In genomic region chr2:157016529-157017270, GRCm38 (mm10) we compare ENCODE assay signal across 12 mouse cellular contexts. TPM values are rescaled to one million over a fixed set of nuclear protein-coding genes. Genes with fewer than 3 reads are reported as not detected.
DNase-seq lines count a peak whose midpoint lies in the region; ATAC-seq and TF ChIP-seq lines count a peak whose summit lies in the region.
"Had no signal": no experiment of that assay in that cellular context is flagged by ENCODE, and none has a peak within 500 bp of the region (broad histone marks: within the 10 kb centered on the region; RNA-seq: fewer than 3 reads in every experiment).

No protein-coding gene starts in this region.

- no peak overlapping the region for H3K4me2 ChIP-seq in hindbrain, postnatal 0 days (ENCODE audit: low read depth, low read length)
- no peak overlapping the region for H3K4me2 ChIP-seq in hindbrain, embryonic 16.5 days (ENCODE audit: low read length)
- H3K4me2 ChIP-seq in heart, embryonic 16.5 days (ENCODE audit: low read depth, low read length): no peak overlapping the region
- no peak overlapping the region for H3K4me2 ChIP-seq in stomach, postnatal 0 days (replicated peaks; ENCODE audit: low read depth)
- H3K4me2 ChIP-seq: neural tube, embryonic 13.5 days had no signal

- ATAC-seq in hindbrain, postnatal 0 days: 0 out of 2 replicates have a peak, but pooled peaks have one; percentile 12
- ATAC-seq in hindbrain, embryonic 16.5 days: no peak
- ATAC-seq in heart, embryonic 16.5 days (replicated peaks; ENCODE audit: extremely low read depth, insufficient read depth, low FRiP score): peak; percentile 33; the same call in 1 of the 2 replicates
- no peak for ATAC-seq in stomach, postnatal 0 days (ENCODE audit: low FRiP score, low TSS enrichment)

- peak; percentile 30; the same call in 1 of the 2 replicates for TF ChIP-seq CTCF in hindbrain, postnatal 0 days (IDR thresholded peaks at IDR 0.05; ENCODE audit: low read depth)
- TF ChIP-seq CTCF in stomach, postnatal 0 days (IDR thresholded peaks at IDR 0.05; ENCODE audit: low read depth): peak; percentile 39

- no peak overlapping the region for H3K27ac ChIP-seq in hindbrain, postnatal 0 days
- H3K27ac ChIP-seq in hindbrain, embryonic 16.5 days (ENCODE audit: low read depth, low read length): no peak overlapping the region; the same call in 1 of the 2 replicates
- H3K27ac ChIP-seq in heart, embryonic 16.5 days (ENCODE audit: low read length): no peak overlapping the region
- H3K27ac ChIP-seq in stomach, postnatal 0 days (replicated peaks): no peak overlapping the region
- H3K27ac ChIP-seq in embryonic facial prominence, embryonic 10.5 days (replicated peaks): no peak overlapping the region
- H3K27ac ChIP-seq: neural tube, embryonic 13.5 days had no signal

- no peaks in the 10 kb centered on the region for H3K27me3 ChIP-seq in hindbrain, postnatal 0 days (ENCODE audit: insufficient read depth, low read length)
- H3K27me3 ChIP-seq in hindbrain, embryonic 16.5 days (replicated peaks; ENCODE audit: control insufficient read depth, insufficient read depth, low read length): no peaks in the 10 kb centered on the region
- no peaks in the 10 kb centered on the region for H3K27me3 ChIP-seq in heart, embryonic 16.5 days (ENCODE audit: control insufficient read depth, insufficient read depth, low read length)
- no peaks in the 10 kb centered on the region for H3K27me3 ChIP-seq in stomach, postnatal 0 days (ENCODE audit: control insufficient read depth, insufficient read depth, low read length)
- H3K27me3 ChIP-seq in embryonic facial prominence, embryonic 10.5 days (replicated peaks; ENCODE audit: low read depth, poor library complexity, severe bottlenecking): no peaks in the 10 kb centered on the region
- H3K27me3 ChIP-seq: neural tube, embryonic 13.5 days had no signal

- H3K4me1 ChIP-seq in hindbrain, postnatal 0 days (ENCODE audit: insufficient read depth, low read length): no peaks in the 10 kb centered on the region
- H3K4me1 ChIP-seq in hindbrain, embryonic 16.5 days (ENCODE audit: control insufficient read depth, insufficient read depth, low read depth, low read length): no peaks in the 10 kb centered on the region
- peaks cover 4% of the 10 kb centered on the region; the same call in 1 of the 2 replicates for H3K4me1 ChIP-seq in heart, embryonic 16.5 days (ENCODE audit: control insufficient read depth, insufficient read depth, low read length)
- H3K4me1 ChIP-seq in stomach, postnatal 0 days (replicated peaks; ENCODE audit: control insufficient read depth, insufficient read depth): no peaks in the 10 kb centered on the region
- H3K4me1 ChIP-seq in embryonic facial prominence, embryonic 10.5 days: peaks cover 2% of the 10 kb centered on the region; the same call in 1 of the 2 replicates
- H3K4me1 ChIP-seq: neural tube, embryonic 13.5 days had no signal

- no peak overlapping the region for H3K9ac ChIP-seq in hindbrain, postnatal 0 days (replicated peaks; ENCODE audit: low read length)
- H3K9ac ChIP-seq in hindbrain, embryonic 16.5 days (ENCODE audit: low read depth, low read length): no peak overlapping the region
- H3K9ac ChIP-seq in heart, embryonic 16.5 days (ENCODE audit: low read length): no peak overlapping the region
- H3K9ac ChIP-seq in stomach, postnatal 0 days (ENCODE audit: low read length): no peak overlapping the region
- H3K9ac ChIP-seq: neural tube, embryonic 13.5 days had no signal

- no peak for TF ChIP-seq EP300 in stomach, postnatal 0 days (optimal IDR thresholded peaks at IDR 0.05)

- no peaks in the 10 kb centered on the region for H3K9me3 ChIP-seq in hindbrain, postnatal 0 days (ENCODE audit: low read length)
- no peaks in the 10 kb centered on the region for H3K9me3 ChIP-seq in hindbrain, embryonic 16.5 days (ENCODE audit: control insufficient read depth, low read length)
- no peaks in the 10 kb centered on the region for H3K9me3 ChIP-seq in heart, embryonic 16.5 days (replicated peaks; ENCODE audit: control insufficient read depth, low read length)
- H3K9me3 ChIP-seq in stomach, postnatal 0 days (ENCODE audit: control insufficient read depth, low read length): no peaks in the 10 kb centered on the region
- no peaks in the 10 kb centered on the region for H3K9me3 ChIP-seq in embryonic facial prominence, embryonic 10.5 days
- H3K9me3 ChIP-seq: neural tube, embryonic 13.5 days had no signal

- DNase-seq in hindbrain, postnatal 0 days (ENCODE audit: low spot score): no peak
- DNase-seq in lung, postnatal 36 days: peak; percentile 18
- no peak for DNase-seq in lung, postnatal 4 days
- no peak for DNase-seq in stomach, postnatal 0 days (ENCODE audit: low spot score)
- no peak for DNase-seq in embryonic facial prominence, embryonic 10.5 days (ENCODE audit: low spot score)
- DNase-seq: cerebellum, adult 11 months; lung, postnatal 14 days; retina, postnatal 1 day; spleen, adult 18-20 months had no signal

- H3K36me3 ChIP-seq in hindbrain, postnatal 0 days (ENCODE audit: insufficient read depth, low read length): peaks cover 57% of the 10 kb centered on the region
- H3K36me3 ChIP-seq in hindbrain, embryonic 16.5 days (ENCODE audit: control insufficient read depth, insufficient read depth, low read length): peaks cover 61% of the 10 kb centered on the region
- peaks cover 46% of the 10 kb centered on the region for H3K36me3 ChIP-seq in heart, embryonic 16.5 days (ENCODE audit: control insufficient read depth, insufficient read depth)
- peaks cover 23% of the 10 kb centered on the region for H3K36me3 ChIP-seq in stomach, postnatal 0 days (ENCODE audit: control insufficient read depth, insufficient read depth, low read length)
- H3K36me3 ChIP-seq in embryonic facial prominence, embryonic 10.5 days (replicated peaks): peaks cover 98% of the 10 kb centered on the region

- WGBS in hindbrain, postnatal 0 days: 81% methylated on average over 18 of the region's 18 CpGs
- 83% methylated on average over 18 of the region's 18 CpGs for WGBS in hindbrain, embryonic 16.5 days
- 44% methylated on average over 18 of the region's 18 CpGs for WGBS in heart, embryonic 16.5 days
- WGBS in stomach, postnatal 0 days: 75% methylated on average over 18 of the region's 18 CpGs
- 86% methylated on average over 18 of the region's 18 CpGs for WGBS in embryonic facial prominence, embryonic 10.5 days

- H3K4me3 ChIP-seq in hindbrain, postnatal 0 days (ENCODE audit: low read length): no peak overlapping the region
- H3K4me3 ChIP-seq in hindbrain, embryonic 16.5 days (ENCODE audit: low read length): no peak overlapping the region
- H3K4me3 ChIP-seq in heart, embryonic 16.5 days (ENCODE audit: low read length): no peak overlapping the region
- no peak overlapping the region for H3K4me3 ChIP-seq in stomach, postnatal 0 days (ENCODE audit: low read depth, low read length)
- no peak overlapping the region for H3K4me3 ChIP-seq in embryonic facial prominence, embryonic 10.5 days
- H3K4me3 ChIP-seq: neural tube, embryonic 13.5 days had no signal

RNA-seq across cellular contexts. Expression of gene Dsn1, which starts 9.7 kb away (rescaled TPM):
- total RNA-seq in hindbrain, postnatal 0 days (2014; rRNA removed): 6.3 and 9.5 TPM in 2 replicates
- polyA plus RNA-seq in hindbrain, postnatal 0 days (2015; fragmentation: Nextera tagmentation; extraction: Ambion mirVana): 11.9 and 12.7 TPM in 2 replicates
- polyA plus RNA-seq in hindbrain, embryonic 16.5 days (2015; fragmentation: Nextera tagmentation; extraction: Ambion mirVana): 10.5 and 11.6 TPM in 2 replicates
- polyA plus RNA-seq in heart, embryonic 16.5 days (2015; fragmentation: Nextera tagmentation; extraction: Ambion mirVana): 31.1 and 34.5 TPM in 2 replicates
- 7.9 and 8.6 TPM in 2 replicates for polyA plus RNA-seq in stomach, postnatal 0 days (2015; fragmentation: Nextera tagmentation; extraction: Ambion mirVana)
- polyA plus RNA-seq in embryonic facial prominence, embryonic 10.5 days (2016; fragmentation: Nextera tagmentation; extraction: Ambion mirVana): 51.7 and 53.8 TPM in 2 replicates

RNA-seq across cellular contexts. Expression of gene Ndrg3, which starts 24.8 kb away (rescaled TPM):
- total RNA-seq in hindbrain, postnatal 0 days (2014; rRNA removed): 177 and 183 TPM in 2 replicates
- polyA plus RNA-seq in hindbrain, postnatal 0 days (2015; fragmentation: Nextera tagmentation; extraction: Ambion mirVana): 162 and 167 TPM in 2 replicates
- 168 and 181 TPM in 2 replicates for polyA plus RNA-seq in hindbrain, embryonic 16.5 days (2015; fragmentation: Nextera tagmentation; extraction: Ambion mirVana)
- polyA plus RNA-seq in heart, embryonic 16.5 days (2015; fragmentation: Nextera tagmentation; extraction: Ambion mirVana): 41.4 and 60.0 TPM in 2 replicates
- 21.1 and 22.4 TPM in 2 replicates for polyA plus RNA-seq in stomach, postnatal 0 days (2015; fragmentation: Nextera tagmentation; extraction: Ambion mirVana)
- 40.4 and 41.1 TPM in 2 replicates for polyA plus RNA-seq in embryonic facial prominence, embryonic 10.5 days (2016; fragmentation: Nextera tagmentation; extraction: Ambion mirVana)

Comparison
In these comparisons a context has a peak if more than half of its experiments do, and no peak if none do; other contexts are left out.
1. ATAC-seq: peak in hindbrain, postnatal 0 days (single experiment) and heart, embryonic 16.5 days (single experiment); none in hindbrain, embryonic 16.5 days (single experiment) and stomach, postnatal 0 days (single experiment).